In the genomic region with DNA sequence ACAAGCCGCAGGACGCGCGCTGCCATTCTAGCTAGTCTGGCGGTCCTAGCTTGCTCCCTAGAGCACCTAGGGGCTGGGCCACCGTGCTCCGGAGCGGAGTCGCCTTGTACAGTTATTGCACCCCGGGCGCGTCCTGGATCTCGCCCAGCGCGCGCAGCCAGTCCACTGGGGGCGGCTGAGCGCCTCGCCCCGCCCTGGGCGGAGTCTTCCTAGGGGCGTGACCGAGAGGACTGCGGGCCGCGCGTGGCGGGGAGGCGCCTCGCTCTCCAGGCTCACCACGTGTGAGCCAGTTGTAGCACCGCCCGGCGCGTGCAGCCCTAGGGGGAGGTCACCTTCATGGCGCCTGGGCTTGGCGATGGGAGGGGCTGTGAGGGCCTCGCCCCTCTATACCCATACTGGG, we compare ENCODE assay signal across 8 mouse cellular contexts. TPM values are rescaled to one million over a fixed set of nuclear protein-coding genes. Genes with fewer than 3 reads are reported as not detected.
DNase-seq lines count a peak whose midpoint lies in the region; ATAC-seq and TF ChIP-seq lines count a peak whose summit lies in the region.

No protein-coding gene starts in this region.

- H3K4me3 ChIP-seq in bone marrow macrophage, adult 2 months (ENCODE audit: insufficient read depth, low read length): peak overlapping the region; percentile 74
- H3K4me3 ChIP-seq in embryonic facial prominence, embryonic 15.5 days (replicated peaks): peak overlapping the region; percentile 87
- H3K4me3 ChIP-seq in heart, embryonic 10.5 days: peak overlapping the region; percentile 91
- peak overlapping the region; percentile 83 for H3K4me3 ChIP-seq in kidney, embryonic 15.5 days (replicated peaks)
- peak overlapping the region; percentile 84 for H3K4me3 ChIP-seq in limb, embryonic 15.5 days
- peak overlapping the region; percentile 74 for H3K4me3 ChIP-seq in midbrain, postnatal 0 days (ENCODE audit: low read depth, low read length)

- no peaks in the 10 kb centered on the region for H3K27me3 ChIP-seq in embryonic facial prominence, embryonic 15.5 days
- no peaks in the 10 kb centered on the region for H3K27me3 ChIP-seq in heart, embryonic 10.5 days (ENCODE audit: insufficient read depth, poor library complexity, severe bottlenecking)
- no peaks in the 10 kb centered on the region for H3K27me3 ChIP-seq in kidney, embryonic 15.5 days
- no peaks in the 10 kb centered on the region for H3K27me3 ChIP-seq in limb, embryonic 15.5 days
- H3K27me3 ChIP-seq in midbrain, postnatal 0 days (ENCODE audit: insufficient read depth, low read length): no peaks in the 10 kb centered on the region

- H3K4me2 ChIP-seq in embryonic facial prominence, embryonic 15.5 days (replicated peaks): peak overlapping the region; percentile 93
- peak overlapping the region; percentile 85 for H3K4me2 ChIP-seq in kidney, embryonic 15.5 days
- peak overlapping the region; percentile 92 for H3K4me2 ChIP-seq in limb, embryonic 15.5 days
- peak overlapping the region; percentile 91 for H3K4me2 ChIP-seq in midbrain, postnatal 0 days (ENCODE audit: low read depth, low read length, poor library complexity, severe bottlenecking)

- H3K9ac ChIP-seq in embryonic facial prominence, embryonic 15.5 days: peak overlapping the region; percentile 79
- H3K9ac ChIP-seq in kidney, embryonic 15.5 days: peak overlapping the region; percentile 92
- H3K9ac ChIP-seq in limb, embryonic 15.5 days: peak overlapping the region; percentile 81; the same call in 1 of the 2 replicates
- H3K9ac ChIP-seq in midbrain, postnatal 0 days (replicated peaks; ENCODE audit: low read length, poor library complexity, severe bottlenecking): peak overlapping the region; percentile 94

- under 1% methylated on average over 37 of the region's 38 CpGs for WGBS in embryonic facial prominence, embryonic 15.5 days
- under 1% methylated on average over 38 of the region's 38 CpGs for WGBS in heart, embryonic 10.5 days
- WGBS in kidney, embryonic 15.5 days: under 1% methylated on average over 38 of the region's 38 CpGs
- WGBS in limb, embryonic 15.5 days: under 1% methylated on average over 38 of the region's 38 CpGs
- under 1% methylated on average over 28 of the region's 38 CpGs for WGBS in midbrain, postnatal 0 days

- no peaks in the 10 kb centered on the region for H3K9me3 ChIP-seq in embryonic facial prominence, embryonic 15.5 days (replicated peaks)
- no peaks in the 10 kb centered on the region for H3K9me3 ChIP-seq in heart, embryonic 10.5 days
- H3K9me3 ChIP-seq in kidney, embryonic 15.5 days (replicated peaks): no peaks in the 10 kb centered on the region
- H3K9me3 ChIP-seq in limb, embryonic 15.5 days: no peaks in the 10 kb centered on the region
- H3K9me3 ChIP-seq in midbrain, postnatal 0 days (ENCODE audit: low read length): no peaks in the 10 kb centered on the region

- no peak overlapping the region for H3K27ac ChIP-seq in bone marrow macrophage, adult 2 months (ENCODE audit: insufficient read depth, low read depth, low read length)
- peak overlapping the region; percentile 99 for H3K27ac ChIP-seq in embryonic facial prominence, embryonic 15.5 days (replicated peaks)
- peak overlapping the region; percentile 99 for H3K27ac ChIP-seq in heart, embryonic 10.5 days
- peak overlapping the region; percentile 100 for H3K27ac ChIP-seq in kidney, embryonic 15.5 days
- H3K27ac ChIP-seq in limb, embryonic 15.5 days: peak overlapping the region; percentile 100
- H3K27ac ChIP-seq in midbrain, postnatal 0 days (ENCODE audit: low read depth, low read length): peak overlapping the region; percentile 99

- 0 out of 2 replicates have a peak, but pooled peaks cover 4% of the 10 kb centered on the region for H3K36me3 ChIP-seq in embryonic facial prominence, embryonic 15.5 days
- 0 out of 2 replicates have a peak, but pooled peaks cover 7% of the 10 kb centered on the region for H3K36me3 ChIP-seq in heart, embryonic 10.5 days
- H3K36me3 ChIP-seq in kidney, embryonic 15.5 days: no peaks in the 10 kb centered on the region
- 0 out of 2 replicates have a peak, but pooled peaks cover 2% of the 10 kb centered on the region for H3K36me3 ChIP-seq in limb, embryonic 15.5 days
- H3K36me3 ChIP-seq in midbrain, postnatal 0 days (ENCODE audit: insufficient read depth, low read length): no peaks in the 10 kb centered on the region

- ATAC-seq in embryonic facial prominence, embryonic 15.5 days (ENCODE audit: insufficient number of reproducible peaks, low FRiP score, low TSS enrichment, low read depth): peak; percentile 88
- peak; percentile 85 for ATAC-seq in kidney, embryonic 15.5 days (replicated peaks; ENCODE audit: low FRiP score)
- ATAC-seq in limb, embryonic 15.5 days (ENCODE audit: insufficient number of reproducible peaks, low FRiP score, low TSS enrichment, low read depth): peak; percentile 86
- peak; percentile 82 for ATAC-seq in midbrain, postnatal 0 days (ENCODE audit: low FRiP score)

- no peak for TF ChIP-seq CTCF in bone marrow macrophage, adult 2 months (IDR thresholded peaks at IDR 0.05; ENCODE audit: low read depth, low read length)
- TF ChIP-seq CTCF in midbrain, postnatal 0 days (IDR thresholded peaks at IDR 0.05): peak; percentile 16; the same call in 1 of the 2 replicates

- 0 out of 2 replicates have a peak, but pooled peaks cover 2% of the 10 kb centered on the region for H3K4me1 ChIP-seq in bone marrow macrophage, adult 2 months (ENCODE audit: control insufficient read depth, insufficient read depth, low read length)
- peaks cover 36% of the 10 kb centered on the region for H3K4me1 ChIP-seq in embryonic facial prominence, embryonic 15.5 days
- H3K4me1 ChIP-seq in heart, embryonic 10.5 days: peaks cover 45% of the 10 kb centered on the region
- peaks cover 42% of the 10 kb centered on the region for H3K4me1 ChIP-seq in kidney, embryonic 15.5 days
- H3K4me1 ChIP-seq in limb, embryonic 15.5 days: peaks cover 38% of the 10 kb centered on the region
- H3K4me1 ChIP-seq in midbrain, postnatal 0 days (ENCODE audit: insufficient read depth, low read length): peaks cover 10% of the 10 kb centered on the region; the same call in 1 of the 2 replicates

- TF ChIP-seq POLR2A in bone marrow macrophage, adult 2 months (IDR thresholded peaks at IDR 0.05; ENCODE audit: borderline replicate concordance, low read depth, low read length): no peak

- peak; percentile 78 for DNase-seq in A20 (ENCODE audit: low read depth, low spot score)
- DNase-seq in heart, embryonic 10.5 days (ENCODE audit: low spot score): peak; percentile 99
- DNase-seq in midbrain, postnatal 0 days (ENCODE audit: low spot score): peak; percentile 95
- DNase-seq in spleen, postnatal 10 days (ENCODE audit: low spot score in 2 of 2): peak; percentile 86 to 96

RNA-seq across cellular contexts. Expression of a gene that starts 0.8 kb away (rescaled TPM):
- 0.44 and 0.51 TPM in 2 replicates for polyA plus RNA-seq in bone marrow macrophage, adult 2 months (2012; ENCODE audit: insufficient read depth, insufficient read length, missing spikeins)
- 7.7 and 7.9 TPM in 2 replicates for polyA plus RNA-seq in embryonic facial prominence, embryonic 15.5 days (2015; fragmentation: Nextera tagmentation; extraction: Ambion mirVana)
- 6.7 and 10.5 TPM in 2 replicates for polyA plus RNA-seq in heart, embryonic 10.5 days (2016; fragmentation: Nextera tagmentation; extraction: Ambion mirVana)
- 10.6 and 12.2 TPM in 2 replicates for polyA plus RNA-seq in kidney, embryonic 15.5 days (2015; fragmentation: Nextera tagmentation; extraction: Ambion mirVana)
- polyA plus RNA-seq in limb, embryonic 15.5 days (2015; fragmentation: Nextera tagmentation; extraction: Ambion mirVana): 5.2 and 6.6 TPM in 2 replicates
- total RNA-seq in midbrain, postnatal 0 days (2014; rRNA removed): 45.3 and 55.7 TPM in 2 replicates
- polyA plus RNA-seq in midbrain, postnatal 0 days (2015; fragmentation: Nextera tagmentation; extraction: Ambion mirVana): 9.4 and 10.8 TPM in 2 replicates

RNA-seq across cellular contexts. Expression of a gene that starts 16.1 kb away (rescaled TPM):
- polyA plus RNA-seq in bone marrow macrophage, adult 2 months (2012; ENCODE audit: insufficient read depth, insufficient read length, missing spikeins): 2.0 and 2.3 TPM in 2 replicates
- 37.5 and 40.1 TPM in 2 replicates for polyA plus RNA-seq in embryonic facial prominence, embryonic 15.5 days (2015; fragmentation: Nextera tagmentation; extraction: Ambion mirVana)
- polyA plus RNA-seq in heart, embryonic 10.5 days (2016; fragmentation: Nextera tagmentation; extraction: Ambion mirVana): 50.6 and 71.3 TPM in 2 replicates
- polyA plus RNA-seq in kidney, embryonic 15.5 days (2015; fragmentation: Nextera tagmentation; extraction: Ambion mirVana): 42.4 and 45.7 TPM in 2 replicates
- polyA plus RNA-seq in limb, embryonic 15.5 days (2015; fragmentation: Nextera tagmentation; extraction: Ambion mirVana): 28.5 and 35.0 TPM in 2 replicates
- 15.1 and 15.2 TPM in 2 replicates for total RNA-seq in midbrain, postnatal 0 days (2014; rRNA removed)
- 13.9 and 16.6 TPM in 2 replicates for polyA plus RNA-seq in midbrain, postnatal 0 days (2015; fragmentation: Nextera tagmentation; extraction: Ambion mirVana)

RNA-seq across cellular contexts. Expression of a gene that starts 16.7 kb away (rescaled TPM):
- polyA plus RNA-seq in bone marrow macrophage, adult 2 months (2012; ENCODE audit: insufficient read depth, insufficient read length, missing spikeins): not detected in 2 replicates
- 9.4 and 15.2 TPM in 2 replicates for polyA plus RNA-seq in embryonic facial prominence, embryonic 15.5 days (2015; fragmentation: Nextera tagmentation; extraction: Ambion mirVana)
- polyA plus RNA-seq in heart, embryonic 10.5 days (2016; fragmentation: Nextera tagmentation; extraction: Ambion mirVana): 1.2 and 1.4 TPM in 2 replicates
- polyA plus RNA-seq in kidney, embryonic 15.5 days (2015; fragmentation: Nextera tagmentation; extraction: Ambion mirVana): 0.56 and 0.77 TPM in 2 replicates
- 0.10 TPM in 1 of 2 replicates, not detected in the other for polyA plus RNA-seq in limb, embryonic 15.5 days (2015; fragmentation: Nextera tagmentation; extraction: Ambion mirVana)
- total RNA-seq in midbrain, postnatal 0 days (2014; rRNA removed): 0.94 and 1.8 TPM in 2 replicates
- 3.3 and 4.9 TPM in 2 replicates for polyA plus RNA-seq in midbrain, postnatal 0 days (2015; fragmentation: Nextera tagmentation; extraction: Ambion mirVana)

RNA-seq across cellular contexts. Expression of a gene that starts 22.3 kb away (rescaled TPM):
- not detected in 2 replicates for polyA plus RNA-seq in bone marrow macrophage, adult 2 months (2012; ENCODE audit: insufficient read depth, insufficient read length, missing spikeins)
- polyA plus RNA-seq in embryonic facial prominence, embryonic 15.5 days (2015; fragmentation: Nextera tagmentation; extraction: Ambion mirVana): 1.0 and 1.3 TPM in 2 replicates
- polyA plus RNA-seq in heart, embryonic 10.5 days (2016; fragmentation: Nextera tagmentation; extraction: Ambion mirVana): 3.1 and 3.3 TPM in 2 replicates
- polyA plus RNA-seq in kidney, embryonic 15.5 days (2015; fragmentation: Nextera tagmentation; extraction: Ambion mirVana): 1.1 and 2.2 TPM in 2 replicates
- polyA plus RNA-seq in limb, embryonic 15.5 days (2015; fragmentation: Nextera tagmentation; extraction: Ambion mirVana): 1.0 and 1.5 TPM in 2 replicates
- total RNA-seq in midbrain, postnatal 0 days (2014; rRNA removed): 72.5 and 80.2 TPM in 2 replicates
- polyA plus RNA-seq in midbrain, postnatal 0 days (2015; fragmentation: Nextera tagmentation; extraction: Ambion mirVana): 103 and 111 TPM in 2 replicates

RNA-seq across cellular contexts. Expression of a gene that starts 54.9 kb away (rescaled TPM):
- 1.5 and 1.9 TPM in 2 replicates for polyA plus RNA-seq in bone marrow macrophage, adult 2 months (2012; ENCODE audit: insufficient read depth, insufficient read length, missing spikeins)
- 3.9 and 6.5 TPM in 2 replicates for polyA plus RNA-seq in embryonic facial prominence, embryonic 15.5 days (2015; fragmentation: Nextera tagmentation; extraction: Ambion mirVana)
- polyA plus RNA-seq in heart, embryonic 10.5 days (2016; fragmentation: Nextera tagmentation; extraction: Ambion mirVana): 5.1 and 5.3 TPM in 2 replicates
- polyA plus RNA-seq in kidney, embryonic 15.5 days (2015; fragmentation: Nextera tagmentation; extraction: Ambion mirVana): 1.1 and 1.9 TPM in 2 replicates
- polyA plus RNA-seq in limb, embryonic 15.5 days (2015; fragmentation: Nextera tagmentation; extraction: Ambion mirVana): 2.9 and 4.5 TPM in 2 replicates
- total RNA-seq in midbrain, postnatal 0 days (2014; rRNA removed): 3.0 and 4.2 TPM in 2 replicates
- polyA plus RNA-seq in midbrain, postnatal 0 days (2015; fragmentation: Nextera tagmentation; extraction: Ambion mirVana): 3.0 and 3.4 TPM in 2 replicates
